Mouse (Mus musculus) mature B cell (primary cell): ENCODE data around the gene Psmb2.

Source experiments
- in situ Hi-C: fragments of 300-500 bp; cut with MboI; formaldehyde crosslinking; loops from 2 replicates; pipeline ENCODE4 v1.14.3; 2019

Gene Psmb2

DNA sequence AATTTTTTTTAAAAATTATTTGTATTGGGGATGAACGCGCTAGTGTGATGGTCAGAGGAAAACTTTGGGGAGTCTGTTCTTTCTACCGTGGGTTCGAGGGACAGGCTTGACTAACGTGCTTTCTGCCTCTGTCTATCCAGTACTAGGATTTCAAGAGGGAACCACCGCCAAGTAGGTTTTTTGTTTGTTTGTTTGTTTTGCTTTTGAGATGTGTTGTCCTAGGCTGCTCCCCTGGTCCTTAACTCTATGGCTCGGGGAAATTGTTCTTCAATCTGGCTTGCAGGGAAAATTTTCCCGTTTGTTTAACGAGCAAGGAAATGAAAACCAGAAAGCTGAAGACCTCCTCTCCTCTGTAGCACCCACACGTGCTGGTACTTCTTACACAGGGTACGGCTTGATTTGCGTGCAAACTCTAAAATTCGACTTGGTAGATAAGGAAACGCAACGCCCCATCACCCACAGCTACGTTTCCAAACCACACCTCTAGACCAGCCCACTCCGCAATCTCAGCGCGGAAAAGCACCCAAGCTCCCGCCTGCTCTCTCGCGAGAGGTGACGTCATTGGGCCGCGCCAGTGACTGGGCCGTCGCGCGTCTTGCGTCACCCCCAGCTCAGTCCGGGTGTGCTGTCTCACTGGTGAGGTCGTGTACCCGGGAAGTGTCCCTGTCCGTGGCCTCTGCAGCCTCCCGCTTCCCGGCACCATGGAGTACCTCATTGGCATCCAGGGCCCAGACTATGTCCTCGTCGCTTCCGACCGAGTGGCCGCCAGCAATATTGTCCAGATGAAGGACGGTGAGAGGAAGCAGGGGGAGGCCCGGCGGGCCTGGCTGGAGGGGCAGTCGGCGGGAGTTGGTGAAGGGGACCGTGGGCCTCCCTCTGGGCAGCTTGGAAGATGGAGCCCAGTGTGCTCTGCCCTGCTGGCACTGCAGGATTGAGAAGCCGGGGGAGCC is at the start of gene Psmb2:
Gene Psmb2 (plus strand): TSS at position 577 of the 950 bp plus-strand sequence.
- in situ Hi-C loops, result no loop called here

DNA sequence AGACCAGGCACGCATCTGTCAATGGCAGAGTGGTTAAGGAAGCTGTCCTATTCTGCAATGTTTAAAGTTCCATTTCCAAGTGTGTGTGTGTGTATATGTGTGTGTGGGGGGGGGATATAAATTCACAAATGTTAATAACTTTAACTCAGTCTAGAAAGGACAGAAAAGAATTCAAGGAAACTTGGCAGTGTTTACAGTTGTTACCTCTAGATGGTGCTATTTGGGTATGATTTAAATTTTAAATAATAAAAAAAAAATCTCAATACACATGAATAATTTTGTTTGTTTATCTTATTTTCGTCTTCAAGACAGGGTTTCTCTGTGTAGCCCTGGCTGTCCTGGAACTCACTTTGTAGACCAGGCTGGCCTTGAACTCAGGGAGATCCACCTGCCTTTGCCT is 45.5 kb upstream of the Psmb2 start:
- in situ Hi-C loops, result no loop called here

DNA sequence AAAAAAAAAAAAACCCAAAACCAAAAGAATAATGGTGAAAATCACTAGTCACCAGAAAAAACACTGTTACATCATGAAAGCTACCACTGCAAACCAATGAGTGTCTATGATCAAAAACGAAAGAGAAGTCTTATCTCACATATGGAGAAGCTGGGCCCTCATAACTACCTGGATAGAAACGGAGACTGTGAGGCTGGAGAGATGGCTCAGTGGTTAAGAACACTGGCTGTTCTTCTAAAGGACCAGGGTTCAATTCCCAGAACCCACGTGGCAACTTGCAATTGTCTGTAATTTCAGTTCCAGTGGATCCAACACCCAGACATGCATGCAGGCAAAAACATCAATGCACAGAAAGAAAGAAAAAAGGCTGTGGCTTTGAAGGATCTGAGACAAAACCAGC is 44.8 kb upstream of the Psmb2 start:
- in situ Hi-C loops, result no loop called here

DNA sequence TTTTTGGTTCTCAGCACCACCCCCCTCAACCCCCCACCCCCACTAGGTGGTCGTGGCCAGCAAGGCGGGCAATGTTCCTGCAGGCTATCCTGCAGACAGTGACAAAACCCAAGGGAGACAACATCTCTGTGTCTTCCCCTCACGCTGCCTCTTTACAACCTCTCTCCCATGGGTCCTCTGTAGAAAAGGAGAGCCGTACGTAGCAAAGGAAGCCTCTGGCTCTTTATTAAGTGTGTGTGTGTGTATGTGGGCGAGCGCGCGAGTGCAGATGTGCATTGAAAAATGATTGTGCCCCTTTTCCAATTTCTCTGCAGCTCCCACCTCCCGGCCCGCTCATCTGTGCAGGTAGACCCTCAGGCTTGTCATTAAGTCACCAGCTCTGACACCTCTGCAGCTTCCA is 41.1 kb upstream of the Psmb2 start:
- in situ Hi-C loops, result no loop called here

DNA sequence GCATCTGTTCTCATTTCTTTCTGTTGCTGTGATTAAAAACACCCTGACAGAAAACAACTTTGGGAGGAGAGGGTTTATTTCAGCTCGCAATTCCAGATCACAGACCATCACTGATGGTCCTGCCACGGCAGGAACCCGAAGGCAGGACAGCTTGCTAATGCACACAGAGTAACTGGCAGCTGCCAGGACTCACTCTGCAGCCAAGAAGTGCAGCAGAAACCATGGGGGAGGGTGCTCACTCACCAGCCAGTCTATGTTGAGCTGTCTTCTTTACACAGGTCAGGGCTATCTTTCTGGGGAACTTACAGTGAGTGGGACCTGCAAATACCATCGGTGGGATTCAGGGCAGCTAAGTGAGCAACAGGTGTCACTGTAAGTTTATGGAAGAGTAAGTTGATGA is 40.0 kb upstream of the Psmb2 start:
- in situ Hi-C loops, result no loop called here

DNA sequence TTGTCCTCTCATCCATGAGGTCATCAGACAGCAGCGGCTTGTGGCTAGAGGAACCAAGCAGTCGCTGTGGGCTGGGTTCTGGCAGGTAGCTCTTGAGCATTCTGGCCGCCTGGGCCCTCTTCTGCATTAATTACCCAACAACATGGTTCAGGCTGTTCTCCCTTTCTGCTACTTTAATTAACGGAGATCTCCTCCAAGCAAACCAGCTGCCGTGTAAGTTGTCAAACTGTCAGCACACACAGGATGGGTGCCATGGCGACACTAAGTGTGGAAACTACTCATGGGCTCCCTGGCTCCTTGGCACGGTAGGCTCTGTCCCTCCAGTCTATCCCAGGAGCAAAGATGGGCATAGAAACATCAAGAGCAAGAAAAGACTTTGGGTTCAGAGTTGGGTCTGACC is 38.1 kb upstream of the Psmb2 start:
- in situ Hi-C loops, result no loop called here

DNA sequence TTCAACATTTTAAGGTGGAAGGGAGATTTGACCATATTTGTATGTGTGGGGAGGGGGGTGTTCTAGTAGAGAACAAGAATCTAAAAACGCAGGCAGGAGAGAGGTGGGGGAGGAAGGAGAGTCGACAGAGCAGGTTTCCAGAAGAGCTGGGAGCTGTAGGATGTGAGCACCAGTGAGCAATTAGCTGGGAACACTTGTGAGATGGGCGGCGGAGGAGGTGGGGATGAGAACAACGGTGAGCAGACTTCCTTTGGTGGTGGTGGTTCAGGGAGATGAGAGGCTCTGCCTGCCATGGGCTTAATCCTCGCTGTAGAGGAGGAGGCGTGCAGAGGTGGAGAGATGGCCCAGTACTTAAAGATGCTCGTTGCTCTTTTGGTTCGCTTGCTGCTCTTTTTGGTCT is 35.5 kb upstream of the Psmb2 start:
- in situ Hi-C loops, result no loop called here

DNA sequence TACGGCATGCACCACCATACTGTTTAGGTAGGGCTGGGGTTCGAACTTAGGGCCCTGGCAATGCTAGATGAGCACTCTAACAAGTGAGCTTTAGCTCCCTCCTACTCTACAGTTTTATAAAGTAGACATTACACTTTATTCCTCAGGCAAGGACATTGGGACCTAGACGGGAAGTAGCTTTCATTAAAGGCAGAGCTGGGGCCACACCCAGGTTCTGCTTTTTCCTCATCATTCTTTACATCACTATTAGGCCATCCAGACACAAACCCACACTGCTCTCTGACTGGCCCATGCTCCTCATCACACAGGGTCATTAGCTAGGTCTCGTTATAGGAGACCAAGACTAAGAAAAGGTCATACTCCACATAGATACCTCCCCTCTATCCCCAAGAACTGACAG is 33.6 kb upstream of the Psmb2 start:
- in situ Hi-C loops, result no loop called here

DNA sequence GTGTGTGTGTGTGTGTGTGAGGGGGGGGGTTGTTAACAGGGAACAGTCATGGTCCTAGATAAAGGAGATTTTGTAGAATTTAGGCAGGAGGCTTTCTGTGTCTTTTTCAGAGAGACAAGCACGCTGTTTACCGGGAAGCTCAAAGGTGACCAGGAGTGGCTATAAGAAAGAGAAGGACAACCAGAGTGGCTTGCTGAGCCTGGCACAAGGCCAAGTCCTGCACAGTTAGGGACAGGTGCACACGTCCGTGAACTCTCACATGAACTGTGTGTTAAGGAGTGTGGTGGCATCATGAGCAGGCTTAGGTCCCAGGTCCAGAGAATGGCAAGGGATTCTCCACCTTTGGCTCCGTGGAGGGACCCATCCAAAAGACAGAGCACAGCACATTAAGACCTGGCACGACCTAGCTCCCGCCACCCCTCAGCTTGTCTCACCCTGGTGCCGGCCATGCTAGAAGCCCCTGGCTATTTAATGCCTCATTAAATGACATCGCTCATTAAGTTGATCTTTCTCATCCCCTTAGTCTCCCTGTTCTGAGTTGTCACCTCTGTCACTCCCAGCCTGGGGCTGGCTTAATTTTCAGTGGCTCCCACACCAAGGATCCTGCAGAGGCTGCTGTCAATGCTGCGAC is 33.0 kb upstream of the Psmb2 start:
- in situ Hi-C loops, result no loop called here

DNA sequence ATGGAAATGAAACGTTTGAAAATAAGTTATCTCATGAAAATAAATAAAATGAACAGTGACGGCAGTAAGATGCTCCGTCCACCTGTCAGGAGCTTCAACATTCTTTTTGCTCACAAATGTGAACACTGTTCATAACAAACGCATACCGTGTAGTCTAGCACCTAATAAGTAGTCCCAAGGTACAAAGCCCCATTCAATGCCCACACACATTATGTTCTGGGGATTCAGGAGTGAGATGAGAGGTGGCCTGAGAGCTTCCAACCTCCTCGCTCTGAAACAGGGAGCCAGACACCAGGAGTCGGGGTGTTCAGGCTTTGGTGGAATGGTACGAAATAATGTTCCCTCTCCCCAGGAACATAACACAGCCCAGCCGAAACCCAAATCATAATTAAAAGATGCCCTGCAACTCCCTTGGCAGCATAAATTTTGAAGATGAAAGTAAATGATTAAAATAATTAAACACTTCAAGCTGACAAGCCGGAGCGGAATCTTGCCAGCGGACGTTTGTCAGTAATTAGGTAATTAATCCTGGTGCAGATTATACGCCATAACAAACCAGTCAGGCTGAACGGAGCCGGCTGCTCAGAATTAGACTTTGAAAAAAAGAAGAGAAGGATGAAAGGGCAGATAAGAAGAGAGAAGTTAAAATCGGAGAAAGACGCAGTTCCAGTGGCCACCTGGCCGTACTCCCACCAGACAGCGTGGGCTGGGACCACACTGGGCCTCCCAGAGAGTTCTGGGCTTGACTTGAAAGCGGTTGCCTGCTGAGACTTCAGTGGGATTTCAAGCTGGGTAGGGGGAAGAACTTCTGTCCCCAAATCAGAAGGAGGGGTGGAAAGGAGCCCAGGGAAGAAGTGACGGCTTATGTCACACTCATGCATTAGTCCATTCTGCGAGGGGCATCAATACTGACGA is 29.2 kb upstream of the Psmb2 start:
- in situ Hi-C loops, result no loop called here

DNA sequence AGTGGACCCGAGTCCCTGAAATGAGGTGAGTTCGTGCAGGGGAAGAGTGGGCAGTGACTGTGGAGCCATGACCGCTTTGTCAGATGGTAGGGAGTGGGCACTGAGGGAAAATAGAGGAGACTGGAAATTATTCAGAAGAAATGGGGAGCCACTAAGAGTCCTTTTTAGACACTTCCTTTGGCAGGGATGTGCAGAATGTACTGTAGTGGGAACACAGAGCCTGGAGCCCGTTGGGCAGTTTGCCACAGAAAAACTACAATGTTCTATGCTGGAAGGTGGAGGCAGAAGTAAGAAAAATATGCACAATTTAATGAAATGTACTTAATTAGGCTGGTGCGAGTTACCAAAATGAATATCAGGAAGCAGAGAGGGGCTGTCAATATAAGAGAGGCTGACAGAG is 24.3 kb upstream of the Psmb2 start:
- in situ Hi-C loops, result no loop called here

DNA sequence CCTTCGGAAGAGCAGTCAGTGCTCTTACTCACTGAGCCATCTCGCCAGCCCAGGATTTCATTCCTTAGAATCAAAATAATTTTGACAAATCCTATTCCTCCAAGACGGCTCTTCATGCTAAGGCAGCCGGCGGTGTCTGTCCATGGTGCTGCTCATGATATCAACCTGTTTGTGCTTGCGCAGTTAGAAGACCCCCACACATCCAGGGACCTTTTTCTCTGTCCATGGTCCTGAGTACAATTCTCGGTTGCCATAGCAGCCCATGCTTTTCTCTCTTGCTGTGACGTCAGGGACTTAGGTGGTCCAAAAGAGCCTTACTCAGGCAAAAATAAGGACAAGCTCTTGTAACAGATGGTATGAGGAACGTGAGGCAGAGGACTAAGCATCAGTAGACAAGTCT is 22.1 kb upstream of the Psmb2 start:
- in situ Hi-C loops, result no loop called here

DNA sequence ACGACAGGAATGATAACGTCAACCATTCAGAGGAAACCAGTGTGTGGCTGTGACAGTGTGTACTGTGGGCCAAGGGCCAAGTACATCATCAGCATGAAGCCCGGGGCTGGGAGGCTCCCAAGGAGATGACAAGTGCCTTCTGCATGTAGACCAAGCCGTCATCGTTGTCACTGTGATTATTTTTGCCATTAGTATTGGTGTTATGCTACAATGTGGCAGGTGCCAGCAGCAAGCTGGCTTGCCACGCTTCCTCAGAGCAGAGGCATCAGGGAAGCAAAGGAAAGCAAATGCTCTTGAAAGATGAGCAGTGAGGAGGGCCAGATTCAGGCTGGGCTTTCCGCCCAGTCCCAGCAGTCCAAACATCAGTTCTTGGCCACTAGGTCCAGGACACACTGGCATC is 16.2 kb upstream of the Psmb2 start:
- in situ Hi-C loops, result no loop called here

DNA sequence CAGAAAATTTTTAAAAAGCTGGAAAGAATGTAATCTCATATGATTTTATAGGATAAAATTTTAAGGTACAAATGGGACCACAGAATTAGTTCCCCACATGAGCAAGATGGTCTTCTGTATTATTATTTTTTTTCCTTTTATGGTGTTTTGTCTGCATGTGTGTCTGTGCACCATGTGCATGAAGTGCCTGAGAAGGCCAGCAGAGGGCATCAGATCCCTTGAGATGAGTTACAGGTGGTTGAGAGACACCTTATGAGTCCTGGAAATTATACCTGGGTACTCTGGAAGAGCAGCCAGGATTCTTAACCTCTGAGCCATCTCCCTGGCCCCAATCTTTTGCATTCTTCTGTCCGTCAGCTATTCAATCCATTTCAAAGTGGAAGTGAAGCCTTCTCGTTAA is 10.4 kb upstream of the Psmb2 start:
- in situ Hi-C loops, result no loop called here

DNA sequence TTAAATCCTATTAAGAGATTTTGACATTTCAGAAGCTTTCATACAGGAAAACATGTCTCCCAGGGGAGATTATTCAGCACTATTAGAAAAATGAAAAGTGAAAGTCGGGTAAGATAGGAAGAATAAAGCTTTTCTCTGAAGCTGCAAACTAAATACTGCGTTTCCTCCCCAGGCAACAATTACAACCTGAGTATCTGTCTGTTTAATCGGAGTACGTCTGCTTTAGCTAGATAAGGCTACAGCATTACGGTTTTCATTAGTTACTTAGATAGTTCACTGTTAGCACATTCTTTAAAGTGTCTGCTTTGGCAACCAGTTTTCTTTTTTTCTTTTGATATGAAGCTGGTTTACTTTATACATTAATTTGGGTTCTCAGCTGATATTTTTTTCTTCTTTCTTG is 4.9 kb downstream of the Psmb2 start:
- in situ Hi-C loops, result no loop called here

DNA sequence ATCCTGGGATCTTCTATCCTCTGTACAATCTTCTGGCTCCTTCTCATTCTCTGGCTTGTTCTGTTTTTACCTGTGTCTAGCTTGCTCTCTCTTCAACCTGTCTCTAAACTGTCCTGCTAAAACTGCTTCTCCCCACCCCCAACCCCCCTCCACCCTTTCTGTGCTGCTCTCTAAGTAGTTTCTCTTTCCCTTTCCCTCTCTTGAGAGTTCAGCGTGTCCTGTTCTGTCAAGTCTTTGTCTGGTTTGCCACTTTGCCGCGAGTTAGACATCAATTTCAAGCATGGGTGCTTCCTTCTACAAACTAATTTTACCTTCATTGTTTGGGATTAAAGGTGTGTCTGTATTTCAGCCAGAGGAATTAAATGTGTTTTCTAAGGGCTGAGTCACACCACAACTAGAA is 5.7 kb downstream of the Psmb2 start:
- in situ Hi-C loops, result no loop called here

DNA sequence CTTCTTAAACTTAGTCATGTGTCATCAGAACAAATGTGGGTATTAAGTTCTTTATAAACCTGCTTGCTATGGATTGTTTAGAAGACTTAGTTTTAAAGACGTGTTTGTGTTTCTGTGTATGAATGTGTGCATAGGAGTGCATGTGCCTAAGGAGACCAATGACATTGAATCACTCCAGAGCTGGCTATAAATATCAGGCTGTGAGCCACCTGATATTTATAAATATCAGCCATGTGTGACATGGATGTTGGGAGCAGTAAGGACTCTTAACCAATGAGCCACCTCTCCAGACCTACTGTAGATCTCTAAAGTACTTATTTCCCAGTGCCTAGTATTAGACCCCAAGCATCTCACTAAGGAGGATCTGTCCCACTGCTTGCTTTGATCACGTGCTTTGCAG is 12.0 kb downstream of the Psmb2 start:
- in situ Hi-C loops, result no loop called here

DNA sequence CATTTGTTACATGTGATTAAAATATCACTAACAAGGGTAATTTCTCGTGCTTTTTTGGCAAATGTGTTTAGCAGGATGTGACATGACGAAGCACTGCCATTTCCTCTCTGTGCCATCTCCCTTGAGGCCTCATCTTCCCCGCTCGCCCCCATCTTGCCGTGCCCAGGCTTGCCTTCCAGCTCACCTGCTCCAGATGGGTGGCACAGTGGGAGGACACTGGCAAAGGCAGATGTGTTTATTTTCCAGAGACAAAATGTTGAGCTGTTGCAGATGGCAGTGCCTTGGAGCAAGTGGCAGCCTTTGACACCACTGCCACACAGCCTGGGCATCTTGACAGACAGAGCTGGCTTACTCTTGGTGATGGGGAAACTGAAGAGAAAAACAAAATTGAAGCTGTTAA is 15.6 kb downstream of the Psmb2 start:
- in situ Hi-C loops, result no loop called here

DNA sequence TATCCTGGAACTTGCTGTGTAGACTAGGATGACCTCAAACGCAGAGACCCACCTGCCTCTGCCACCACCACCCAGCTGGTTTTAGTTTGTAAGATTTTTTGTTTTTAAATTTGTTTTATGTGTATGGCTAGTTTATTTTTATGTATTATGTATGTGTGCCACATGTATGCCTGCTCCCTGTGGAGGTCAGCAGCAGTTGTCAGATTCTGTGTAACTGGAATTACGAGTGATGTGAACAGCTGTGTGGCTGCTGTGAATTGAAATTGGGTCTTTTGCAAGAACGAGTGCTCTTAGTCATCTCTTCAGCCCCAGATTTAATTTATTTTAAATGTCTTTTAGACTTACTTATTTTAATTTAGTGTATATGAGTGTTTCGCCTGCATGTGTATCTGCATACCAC is 19.5 kb downstream of the Psmb2 start:
- in situ Hi-C loops, result no loop called here

DNA sequence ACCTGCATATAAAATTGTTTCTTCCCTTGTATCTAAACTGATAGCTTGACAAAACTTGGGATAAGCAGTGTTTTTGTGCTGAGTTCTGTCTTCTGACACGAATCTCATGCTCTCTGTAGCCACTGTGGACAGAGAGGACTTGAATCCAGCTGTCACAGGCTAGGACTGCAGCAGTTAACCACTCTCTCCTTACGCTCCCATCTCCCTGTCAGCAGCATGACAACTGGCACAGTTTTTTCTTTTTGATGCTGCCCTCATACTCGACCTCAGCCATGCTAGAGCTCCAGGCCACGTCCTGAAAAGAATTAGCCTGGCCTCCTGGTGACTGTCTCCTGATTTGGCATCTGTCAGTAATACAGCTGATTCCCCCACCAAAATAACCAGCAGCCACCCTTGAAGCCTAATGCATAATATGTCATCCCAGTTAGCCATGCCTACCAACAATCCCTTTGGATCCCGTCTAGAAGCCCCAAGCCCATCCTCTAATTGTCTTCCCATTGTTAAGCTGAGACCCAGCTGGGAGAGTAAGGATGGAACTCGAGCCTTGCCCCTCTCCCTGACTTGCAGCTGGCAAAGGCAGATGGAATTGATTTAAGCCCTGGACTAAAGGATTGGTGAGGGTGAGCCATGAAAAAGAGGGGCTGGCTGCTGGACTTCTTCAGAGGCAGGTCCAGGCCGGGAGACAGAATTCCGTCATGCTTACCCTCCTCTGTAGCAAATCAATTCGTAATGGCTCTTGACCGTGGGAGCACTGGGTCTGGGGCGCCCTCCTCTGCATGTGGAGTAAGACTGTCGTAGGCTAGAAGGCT is 29.4 kb downstream of the Psmb2 start:
- in situ Hi-C loops, result no loop called here

DNA sequence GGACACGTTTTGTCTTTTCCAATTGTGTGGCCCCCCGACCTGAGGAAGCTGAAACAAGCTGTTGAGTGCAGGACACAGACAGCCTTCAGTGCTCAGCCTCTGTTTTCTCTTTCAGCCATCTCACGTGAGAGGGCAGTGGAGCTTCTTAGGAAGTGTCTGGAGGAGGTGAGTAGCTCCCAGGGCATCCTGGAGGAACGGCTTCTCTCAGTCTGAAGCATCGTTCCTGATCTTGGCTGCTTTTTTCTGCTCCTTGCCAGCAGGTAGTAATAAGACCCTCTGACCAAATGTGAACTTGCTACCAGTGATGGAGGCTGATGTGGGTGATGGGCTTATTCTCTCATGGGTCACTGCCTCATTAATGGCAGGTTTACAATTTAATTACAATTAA is 30.0 kb downstream of the Psmb2 start:
- in situ Hi-C loops, result no loop called here

DNA sequence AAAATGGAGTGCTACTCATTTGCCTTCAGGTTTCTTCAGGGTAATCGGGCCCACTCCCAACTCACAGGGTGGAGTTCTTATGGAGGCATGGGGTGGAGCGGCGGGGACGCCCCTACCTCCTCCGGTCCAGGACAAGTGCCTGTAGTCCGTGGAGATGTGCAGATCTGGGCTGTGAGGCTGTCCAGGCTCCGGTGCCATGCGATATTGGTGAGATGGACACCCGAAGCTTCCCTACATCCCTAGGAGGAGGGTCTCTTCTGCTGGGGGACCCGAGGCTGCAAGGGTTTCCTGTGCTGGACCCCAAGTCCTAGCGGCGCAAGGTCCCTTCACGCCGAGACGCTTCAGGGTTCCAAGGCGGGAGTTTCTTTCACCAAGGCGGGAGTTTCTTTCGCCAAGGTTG is 54.7 kb downstream of the Psmb2 start:
- in situ Hi-C loops, result no loop called here
